Mouse (Mus musculus): Measurements from ENCODE around the gene Myocd.

DNA sequence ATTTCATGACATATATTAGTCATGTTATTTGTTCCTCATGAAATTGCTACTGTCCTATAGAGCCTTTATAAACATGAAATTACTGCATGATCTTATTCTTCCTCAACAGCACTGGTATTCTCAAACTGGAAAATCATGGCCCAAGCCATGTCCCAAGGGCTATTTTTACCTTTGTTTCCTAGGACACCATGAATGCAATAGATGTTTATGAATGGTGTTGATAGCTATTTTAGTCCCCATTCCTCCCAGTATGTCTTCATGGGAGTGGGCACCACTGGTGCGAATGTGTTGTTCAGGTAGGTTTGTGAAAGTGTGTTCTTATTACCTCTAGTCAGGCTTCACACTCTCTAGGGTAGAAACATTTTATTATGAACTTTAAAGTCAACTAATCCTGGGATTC lies 84.7 kb downstream of the Myocd start:
- TF ChIP-seq CTCF (IDR thresholded peaks at IDR 0.05; ENCODE audit: control insufficient read depth, insufficient read depth, low read length) = no peak
- no peak for TF ChIP-seq POLR2A (IDR thresholded peaks at IDR 0.05; ENCODE audit: borderline replicate concordance, control insufficient read depth, low read depth, low read length)

All from bone marrow, adult 2 months (tissue).